Mouse (Mus musculus): ENCODE results near the gene Pin1rt1.

DNA sequence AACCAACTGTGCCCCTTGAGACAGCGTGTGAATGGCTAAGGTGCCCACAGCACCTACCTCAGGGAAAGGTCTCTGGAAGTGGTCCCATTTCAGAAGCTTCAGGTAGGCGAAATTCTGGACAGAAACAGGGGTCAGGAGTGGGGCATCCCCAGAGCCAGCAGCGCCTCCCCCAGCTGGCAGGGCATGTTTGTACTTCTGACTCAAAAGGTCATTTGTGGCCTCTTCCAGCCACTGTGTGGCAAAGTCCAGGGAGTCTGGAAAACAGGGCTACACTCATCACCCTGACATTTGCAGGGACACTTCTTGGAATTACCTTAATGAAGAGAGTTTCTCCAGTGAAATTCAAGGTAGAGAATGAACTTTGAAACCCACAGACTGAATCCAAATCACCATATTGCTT lies 27.9 kb downstream of the Pin1rt1 start:
- no peak for TF ChIP-seq EP300 (IDR thresholded peaks at IDR 0.05; ENCODE audit: low read depth in 1 of 2, low read length in 2 of 2)
- no peak for TF ChIP-seq CTCF (IDR thresholded peaks at IDR 0.05 in 2 of 3, conservative IDR thresholded peaks at IDR 0.05 in 1 of 3; ENCODE audit: control insufficient read depth in 1 of 3, insufficient read depth in 1 of 3, low read depth in 2 of 3, low read length in 3 of 3, poor library complexity in 1 of 3, severe bottlenecking in 1 of 3)
